Mouse (Mus musculus) Muller cell, postnatal 12 days (primary cell): Measurements from ENCODE around the gene Rnf40.

Experiments
- DNase-seq: peaks from one replicate; pipeline ENCODE4 v3.0.0-alpha.2; 2015; ENCODE audit errors: inconsistent ontology term

Gene Rnf40

GRCm38 (mm10) chr7:127588011-127588871, at the start of gene Rnf40, which contains the start of gene Ccdc189:
Gene Rnf40 (plus strand): TSS chr7:127588767.
Gene Ccdc189 (minus strand): TSS chr7:127588595.
- DNase-seq: peak; percentile 99

GRCm38 (mm10) chr7:127541671-127542070, 46.9 kb upstream of the Rnf40 start:
- no peak for DNase-seq

GRCm38 (mm10) chr7:127549116-127549835, 39.3 kb upstream of the Rnf40 start:
- peak; percentile 75 for DNase-seq

GRCm38 (mm10) chr7:127551558-127551957, 37.0 kb upstream of the Rnf40 start:
- DNase-seq: no peak

- no peak for DNase-seq
These were observed 28.0 kb upstream of the Rnf40 start for GRCm38 (mm10) chr7:127560580-127560979.

GRCm38 (mm10) chr7:127561340-127561858, 27.2 kb upstream of the Rnf40 start, which contains the start of gene Tmem265:
Gene Tmem265 (plus strand): TSS chr7:127561390.
- no peak for DNase-seq

GRCm38 (mm10) chr7:127564381-127565150, 24.0 kb upstream of the Rnf40 start:
- peak; percentile 70 for DNase-seq

- peak; percentile 95 for DNase-seq
These were observed 15.6 kb upstream of the Rnf40 start, which contains the start of gene Phkg2 for GRCm38 (mm10) chr7:127572895-127573471. Gene Phkg2 (plus strand): TSS chr7:127573340.

- DNase-seq: no peak
These were observed 15.0 kb upstream of the Rnf40 start for GRCm38 (mm10) chr7:127573503-127574008.

- no peak for DNase-seq
These were observed 14.5 kb upstream of the Rnf40 start for GRCm38 (mm10) chr7:127574115-127574514.

- no peak for DNase-seq
These were observed 5.3 kb upstream of the Rnf40 start for GRCm38 (mm10) chr7:127583260-127583659.

- DNase-seq: no peak
These were observed 3.5 kb upstream of the Rnf40 start for GRCm38 (mm10) chr7:127585031-127585430.

GRCm38 (mm10) chr7:127586149-127586548, 2.4 kb upstream of the Rnf40 start:
- DNase-seq: no peak

GRCm38 (mm10) chr7:127587196-127587595, 1.4 kb upstream of the Rnf40 start:
- no peak for DNase-seq

- DNase-seq: no peak
These were observed 334 bp downstream of the Rnf40 start for GRCm38 (mm10) chr7:127588901-127589300.

- no peak for DNase-seq
These were observed 1.1 kb downstream of the Rnf40 start for GRCm38 (mm10) chr7:127589637-127590036.

- no peak for DNase-seq
These were observed 2.5 kb downstream of the Rnf40 start for GRCm38 (mm10) chr7:127591108-127591507.

- no peak for DNase-seq
These were observed 4.0 kb downstream of the Rnf40 start for GRCm38 (mm10) chr7:127592575-127592974.

GRCm38 (mm10) chr7:127596747-127597146, 8.2 kb downstream of the Rnf40 start:
- DNase-seq: no peak

GRCm38 (mm10) chr7:127600612-127601011, 12.0 kb downstream of the Rnf40 start:
- no peak for DNase-seq

- no peak for DNase-seq
These were observed 13.2 kb downstream of the Rnf40 start for GRCm38 (mm10) chr7:127601735-127602134.
